Mouse (Mus musculus) E14TG2a.4 (cell line): ENCODE data around the gene Rtkn2.

Source experiments
- H3K27me3 ChIP-seq: 2 replicates; pipeline ENCODE4 v1.6.1; 2014; ENCODE audit warnings: low read length, control low read depth; ENCODE audit not compliant: insufficient read depth
- H3K36me3 ChIP-seq: 2 replicates; pipeline ENCODE4 v1.6.1; 2014; ENCODE audit warnings: low read length, control low read depth; ENCODE audit not compliant: insufficient read depth
- H3K4me1 ChIP-seq: replicated peaks from 2 replicates; pipeline ENCODE4 v1.6.1; 2014; ENCODE audit warnings: low read depth, low read length, control low read depth
- H3K4me3 ChIP-seq: replicated peaks from 2 replicates; pipeline ENCODE4 v1.5.1; 2014; ENCODE audit warnings: mild to moderate bottlenecking, low read length
- H3K9me3 ChIP-seq: 2 replicates; pipeline ENCODE4 v1.6.1; 2014; ENCODE audit warnings: low read length, control low read depth
- CTCF ChIP-seq: conservative IDR thresholded peaks from 2 replicates; pipeline ENCODE4 v1.5.1; 2014; ENCODE audit warnings: low read length
- NANOG ChIP-seq: IDR thresholded peaks from 2 replicates; pipeline ENCODE4 v1.6.1; 2014; ENCODE audit warnings: borderline replicate concordance, low read length, mixed read lengths
- POU5F1 ChIP-seq: IDR thresholded peaks from 2 replicates; pipeline ENCODE4 v1.6.1; 2014; ENCODE audit warnings: low read length, borderline replicate concordance

Gene Rtkn2

DNA sequence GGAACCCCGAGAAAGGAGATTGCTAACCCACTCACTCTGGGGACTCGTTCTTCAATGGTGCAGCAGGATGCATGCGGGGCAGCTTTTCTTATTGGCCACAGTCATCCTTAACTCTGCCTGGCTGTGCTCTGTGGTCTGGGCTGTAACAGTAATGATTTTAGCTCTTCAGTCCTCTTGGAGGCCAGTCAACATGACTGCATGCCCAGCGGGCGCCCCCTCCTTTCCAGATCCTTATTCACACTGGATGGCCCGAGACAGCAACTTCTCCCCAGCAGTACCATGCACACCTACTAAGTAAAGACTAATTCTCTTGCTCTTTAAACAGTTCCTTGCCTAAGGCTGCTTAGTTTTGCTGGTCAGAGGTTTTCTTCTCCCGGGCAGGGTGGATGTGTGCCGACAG is 4.4 kb downstream of the Rtkn2 start:
- Histone ChIP-seq H3K9me3 (no peaks in the 10 kb centered on the region), H3K4me3 (no peak overlapping the region), H3K36me3 (peaks cover 33% of the 10 kb centered on the region), H3K4me1 (peaks cover 18% of the 10 kb centered on the region), H3K27me3 (no peaks in the 10 kb centered on the region)
- TF ChIP-seq CTCF (no peak), NANOG (no peak), POU5F1 (no peak)

DNA sequence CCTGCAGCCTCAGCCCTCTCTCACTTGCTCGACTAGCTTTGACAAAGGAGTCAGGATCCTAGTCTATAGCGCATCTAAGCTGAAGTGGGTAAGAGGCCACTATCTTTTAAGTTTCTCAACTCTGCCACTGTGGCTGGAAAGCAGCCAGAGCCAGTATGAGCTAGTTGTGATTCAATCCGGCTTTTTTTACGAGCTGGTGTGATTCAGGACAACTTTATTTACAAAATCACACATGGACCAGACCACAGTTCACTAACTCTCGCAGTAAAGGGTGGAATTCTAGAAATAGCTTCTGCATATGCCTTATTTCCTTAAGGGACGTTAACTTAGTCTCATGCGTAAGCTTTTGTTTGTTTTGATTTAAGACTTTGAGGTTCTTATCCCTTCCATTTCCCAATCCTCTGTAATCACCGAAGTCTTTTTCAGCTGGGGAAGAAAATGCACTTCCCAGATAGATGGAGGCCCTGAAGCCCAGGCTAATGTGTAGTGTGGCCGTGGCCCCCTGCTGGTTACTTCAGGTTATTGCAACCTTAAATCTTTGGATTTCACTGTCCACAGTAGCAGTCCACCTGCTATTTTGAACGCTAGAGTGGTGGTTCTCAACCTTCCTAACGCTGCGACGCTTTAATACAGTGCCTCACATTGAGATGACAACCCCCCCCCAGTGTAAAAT is 5.0 kb downstream of the Rtkn2 start:
- Histone ChIP-seq H3K27me3 (no peaks in the 10 kb centered on the region), H3K36me3 (peaks cover 37% of the 10 kb centered on the region)
- TF ChIP-seq CTCF (peak; percentile 69), NANOG (no peak)

DNA sequence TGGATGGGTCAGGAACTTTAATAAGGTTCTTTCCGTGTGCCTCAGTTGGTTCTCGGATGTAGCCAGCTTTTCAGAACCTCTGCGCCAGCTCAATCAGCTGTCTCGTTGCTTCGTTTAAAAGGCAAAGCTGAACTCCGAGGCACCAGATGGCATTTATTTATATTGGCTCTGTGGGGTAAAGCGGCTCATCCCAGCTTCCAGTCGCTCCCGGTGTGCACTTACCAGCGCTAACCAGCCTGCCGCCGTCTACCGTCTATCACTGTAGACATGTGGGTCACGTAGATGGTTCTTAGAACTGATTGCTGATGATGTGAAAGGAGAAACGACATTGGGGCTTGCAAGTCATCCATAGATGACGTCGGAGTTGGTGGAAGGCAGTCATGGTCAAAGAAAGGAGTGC is 5.7 kb downstream of the Rtkn2 start:
- no peaks in the 10 kb centered on the region for H3K9me3 ChIP-seq
- H3K36me3 ChIP-seq, result peaks cover 42% of the 10 kb centered on the region
- TF ChIP-seq POU5F1 (no peak), CTCF (no peak), NANOG (no peak)
- peaks cover 13% of the 10 kb centered on the region; the same call in 1 of the 2 replicates for H3K4me1 ChIP-seq
- H3K27me3 ChIP-seq, result no peaks in the 10 kb centered on the region
- H3K4me3 ChIP-seq, result no peak overlapping the region

More for the DNA sequence above, 5.0 kb downstream of the Rtkn2 start:
- Histone ChIP-seq H3K4me1 (peaks cover 14% of the 10 kb centered on the region; the same call in 1 of the 2 replicates), H3K9me3 (no peaks in the 10 kb centered on the region), H3K4me3 (no peak overlapping the region)

DNA sequence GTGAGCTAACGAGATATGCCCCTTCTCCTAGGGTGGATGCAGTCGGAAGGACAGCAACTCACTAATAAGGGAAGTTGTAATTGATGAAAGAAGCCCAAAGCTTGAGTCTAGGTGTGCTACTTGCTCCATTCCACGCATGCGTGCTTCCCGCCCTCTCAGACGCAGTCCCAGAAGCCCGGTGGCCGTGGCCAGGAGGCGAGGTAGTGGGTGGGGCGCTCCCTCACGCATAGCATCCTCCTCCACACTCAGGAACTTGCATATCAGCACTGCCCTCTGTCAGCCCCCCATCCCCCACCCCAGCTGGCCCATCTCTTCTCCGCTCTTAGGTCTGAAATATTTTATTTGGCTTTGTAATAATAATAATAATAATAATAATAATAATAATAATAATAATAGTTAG is 16.0 kb downstream of the Rtkn2 start:
- Histone ChIP-seq H3K9me3 (peaks cover 7% of the 10 kb centered on the region; the same call in 1 of the 2 replicates), H3K4me3 (peak overlapping the region; percentile 37; the same call in 1 of the 2 replicates), H3K4me1 (peaks cover 41% of the 10 kb centered on the region), H3K36me3 (peaks cover 3% of the 10 kb centered on the region; the same call in 1 of the 2 replicates), H3K27me3 (no peaks in the 10 kb centered on the region)
- no peak for TF ChIP-seq CTCF
- no peak for TF ChIP-seq NANOG
- TF ChIP-seq POU5F1, result no peak

DNA sequence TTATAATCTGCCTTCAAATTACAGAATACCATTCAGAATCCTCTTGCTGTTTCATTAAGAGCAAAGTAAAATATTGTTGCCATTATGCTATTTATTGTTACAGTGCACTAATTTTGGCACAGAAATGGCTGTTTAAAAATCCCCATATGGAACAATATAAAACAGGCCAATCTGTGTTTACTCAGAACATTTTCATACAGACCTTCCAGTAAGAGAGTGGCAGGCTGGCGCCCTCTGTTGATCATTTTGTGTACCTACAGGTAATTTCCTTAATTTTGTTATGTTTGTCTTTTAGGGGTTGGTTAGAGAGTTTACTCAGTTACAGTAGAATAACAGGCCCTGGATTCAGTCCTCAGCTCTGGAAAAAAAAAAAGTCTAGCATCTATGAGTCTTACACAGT is 16.8 kb downstream of the Rtkn2 start:
- TF ChIP-seq NANOG (no peak), CTCF (peak; percentile 72), POU5F1 (no peak)
- H3K36me3 ChIP-seq, result no peaks in the 10 kb centered on the region
- peaks cover 41% of the 10 kb centered on the region for H3K4me1 ChIP-seq
- peaks cover 7% of the 10 kb centered on the region; the same call in 1 of the 2 replicates for H3K9me3 ChIP-seq
- H3K4me3 ChIP-seq, result no peak overlapping the region
- H3K27me3 ChIP-seq, result no peaks in the 10 kb centered on the region

DNA sequence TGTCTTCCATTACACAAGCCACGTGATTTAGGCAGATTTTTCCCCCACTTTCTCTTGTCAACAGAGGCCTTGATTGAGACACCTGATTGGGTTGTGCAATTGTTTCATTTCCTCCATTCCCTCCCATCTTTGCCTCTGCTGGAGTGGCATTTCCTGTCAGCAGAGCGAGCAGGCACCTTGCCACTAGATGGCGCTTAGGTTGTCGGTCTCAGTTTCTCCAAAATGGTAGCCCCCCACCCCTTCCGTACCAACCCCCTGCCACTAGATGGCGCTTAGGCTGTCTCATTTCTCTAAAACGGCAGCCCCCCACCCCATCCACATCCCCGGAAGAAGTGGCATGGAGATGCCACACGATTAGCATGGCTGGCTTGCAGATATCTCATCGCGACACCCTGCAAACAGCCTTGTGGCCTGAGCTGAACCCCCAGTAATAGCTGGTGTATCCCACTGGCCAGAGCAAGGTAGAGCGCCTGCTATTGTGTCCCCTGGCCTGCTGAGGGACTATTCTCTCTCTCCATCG is 18.8 kb downstream of the Rtkn2 start:
- no peaks in the 10 kb centered on the region for H3K36me3 ChIP-seq

DNA sequence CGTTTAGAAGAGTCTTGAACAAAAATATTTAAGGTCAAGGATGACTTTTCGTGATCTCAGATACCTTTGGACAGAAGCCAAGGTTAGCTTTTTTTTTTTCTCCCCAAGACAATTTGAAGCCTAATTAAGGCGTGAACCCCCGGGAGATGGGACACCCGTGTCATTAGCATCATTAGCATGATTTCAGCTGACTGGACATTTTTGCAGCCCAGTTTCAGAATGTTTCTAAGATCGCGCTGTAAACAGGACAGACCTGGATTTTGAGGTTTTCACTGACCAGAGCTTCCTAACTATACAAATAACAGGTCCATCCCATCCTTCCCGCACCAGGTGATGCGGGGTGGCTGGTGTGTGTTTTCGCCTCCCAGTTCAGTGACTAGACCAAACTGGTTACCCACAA is 19.8 kb downstream of the Rtkn2 start:
- Histone ChIP-seq H3K27me3 (no peaks in the 10 kb centered on the region), H3K36me3 (no peaks in the 10 kb centered on the region), H3K4me1 (peaks cover 43% of the 10 kb centered on the region), H3K4me3 (no peak overlapping the region), H3K9me3 (no peaks in the 10 kb centered on the region)
- TF ChIP-seq CTCF, result no peak
- TF ChIP-seq POU5F1, result no peak
- TF ChIP-seq NANOG, result no peak

More for the DNA sequence above, 18.8 kb downstream of the Rtkn2 start:
- H3K4me1 ChIP-seq, result peaks cover 43% of the 10 kb centered on the region
- peak overlapping the region; percentile 43; the same call in 1 of the 2 replicates for H3K4me3 ChIP-seq
- H3K9me3 ChIP-seq, result no peaks in the 10 kb centered on the region
- TF ChIP-seq NANOG (no peak), CTCF (peak; percentile 97), POU5F1 (no peak)
- no peaks in the 10 kb centered on the region for H3K27me3 ChIP-seq

DNA sequence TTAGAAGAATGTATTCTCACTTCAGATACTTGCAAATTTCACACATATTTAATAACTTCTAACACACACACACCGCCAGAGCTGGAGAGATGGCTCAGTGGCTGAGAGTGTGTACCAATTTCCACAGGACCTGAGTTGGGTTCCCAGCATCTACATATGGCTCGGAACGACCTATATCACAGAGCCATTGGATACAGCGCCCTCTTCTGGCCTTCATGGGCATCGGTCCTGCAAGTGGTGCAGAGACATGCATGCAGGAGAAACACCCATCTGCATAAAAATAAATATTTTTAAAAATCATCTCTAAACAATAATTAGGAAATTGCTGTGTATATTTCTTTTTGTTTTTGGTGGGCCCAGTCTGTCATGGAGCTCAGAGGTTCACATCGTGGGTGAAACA is 22.1 kb downstream of the Rtkn2 start:
- H3K27me3 ChIP-seq, result no peaks in the 10 kb centered on the region
- H3K9me3 ChIP-seq, result no peaks in the 10 kb centered on the region
- no peak overlapping the region for H3K4me3 ChIP-seq
- H3K4me1 ChIP-seq, result peaks cover 31% of the 10 kb centered on the region
- H3K36me3 ChIP-seq, result peaks cover 5% of the 10 kb centered on the region; the same call in 1 of the 2 replicates
- TF ChIP-seq POU5F1 (no peak), CTCF (peak; percentile 91), NANOG (no peak)
